Mouse (Mus musculus) liver, adult 2 months (tissue): ENCODE measurements around the gene Gnpat.

Source experiments
- CTCF ChIP-seq: fragments of 200-500 bp; IDR thresholded peaks from 2 replicates; pipeline ENCODE4 v1.5.1; 2011; ENCODE audit warnings: low read depth, low read length, control low read depth
- POLR2A ChIP-seq: fragments of 200-500 bp; IDR thresholded peaks from 2 replicates; pipeline ENCODE4 v1.6.1; 2011; ENCODE audit warnings: low read length, control low read depth; ENCODE audit not compliant: insufficient read depth; ENCODE audit errors: extremely low read depth

DNA sequence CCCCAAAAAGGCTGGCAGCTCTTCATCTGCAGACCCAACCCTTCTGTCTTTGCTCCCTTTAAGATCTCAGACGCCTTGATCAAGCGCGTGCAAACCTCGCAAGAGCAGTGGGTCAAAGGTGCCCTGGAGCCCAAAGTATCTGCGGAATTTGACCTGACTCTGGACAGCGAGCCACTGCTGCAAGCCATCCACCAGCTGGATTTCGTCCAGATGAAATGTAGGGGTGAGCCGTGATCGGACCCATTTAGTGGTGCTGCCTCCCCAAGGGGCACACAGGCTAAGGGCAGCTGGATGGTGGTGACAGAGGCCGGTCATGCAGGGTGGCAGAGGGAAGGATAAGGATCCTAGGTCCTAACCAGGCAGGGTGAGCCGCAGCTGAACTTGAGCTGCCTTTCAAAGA lies 42.7 kb upstream of the Gnpat start:
- no peak for TF ChIP-seq CTCF
- no peak for TF ChIP-seq POLR2A
